In the genomic region with DNA sequence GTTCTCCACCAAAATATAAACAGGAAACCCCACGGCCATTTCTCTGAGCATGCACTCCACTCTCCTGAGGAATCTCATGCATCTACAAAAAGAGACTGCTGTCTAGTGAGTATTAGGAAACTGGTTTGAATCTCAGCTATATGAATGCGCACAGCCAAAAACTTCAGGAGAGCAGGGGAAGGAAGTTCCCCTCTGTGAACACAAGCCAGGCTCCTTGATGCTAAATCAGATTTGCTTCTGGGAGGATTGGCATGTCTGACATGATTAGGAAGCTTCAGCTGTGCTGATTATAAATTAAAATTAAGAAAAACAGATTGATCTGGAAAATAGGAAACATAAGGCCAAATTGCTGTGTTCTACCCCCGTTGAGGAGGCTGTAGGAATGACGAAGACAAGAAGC, we compare ENCODE assay signal across 28 mouse cellular contexts.
A peak's percentile ranks its signal among the peaks of the same experiment; 100 is the strongest.
DNase-seq lines count a peak whose midpoint lies in the region; ATAC-seq lines count a peak whose summit lies in the region.
"Had no signal": no experiment of that assay in that cellular context is flagged by ENCODE, and none has a peak within 500 bp of the region (broad histone marks: within the 10 kb centered on the region; RNA-seq: fewer than 3 reads in every experiment).

No protein-coding gene starts in this region.

- H3K4me1 ChIP-seq in forebrain, embryonic 16.5 days (replicated peaks; ENCODE audit: control insufficient read depth, insufficient read depth, low read length), result peaks cover 10% of the 10 kb centered on the region
- H3K4me1 ChIP-seq in forebrain, embryonic 13.5 days, result peaks cover 16% of the 10 kb centered on the region
- H3K4me1 ChIP-seq in embryonic facial prominence, embryonic 10.5 days, result peaks cover 20% of the 10 kb centered on the region
- H3K4me1 ChIP-seq in embryonic facial prominence, embryonic 14.5 days (ENCODE audit: control insufficient read depth, insufficient read depth, low read length), result peaks cover 10% of the 10 kb centered on the region; the same call in 1 of the 2 replicates
- H3K4me1 ChIP-seq: limb, embryonic 12.5 days had no signal

- H3K4me2 ChIP-seq in forebrain, embryonic 16.5 days (ENCODE audit: low read length), result no peak overlapping the region
- no peak overlapping the region for H3K4me2 ChIP-seq in forebrain, embryonic 13.5 days
- peak overlapping the region; percentile 6 for H3K4me2 ChIP-seq in embryonic facial prominence, embryonic 14.5 days (ENCODE audit: low read depth, low read length)
- H3K4me2 ChIP-seq: heart, embryonic 11.5 days; hindbrain, embryonic 13.5 days; limb, embryonic 12.5 days; lung, embryonic 15.5 days had no signal

- ATAC-seq in forebrain, embryonic 16.5 days, result peak; percentile 61
- ATAC-seq in forebrain, embryonic 13.5 days, result no peak
- no peak for ATAC-seq in embryonic facial prominence, embryonic 14.5 days (ENCODE audit: low read depth)
- ATAC-seq: intestine, embryonic 16.5 days; Patski had no signal

- DNase-seq in layer of hippocampus, adult 9-11 months, result peak; percentile 5
- no peak for DNase-seq in layer of hippocampus, postnatal 10 days (ENCODE audit: low spot score in 2 of 2)
- peak; percentile 13 for DNase-seq in embryonic facial prominence, embryonic 10.5 days (ENCODE audit: low spot score)
- DNase-seq in embryonic facial prominence, embryonic 14.5 days (ENCODE audit: low spot score), result peak; percentile 12
- DNase-seq in adrenal gland, postnatal 25 days, result no peak
- DNase-seq in kidney, postnatal 10 days, result no peak
- DNase-seq: adrenal gland, postnatal 10 days; cerebellum, adult 11-12 months; cerebellum, adult 9-11 months; gastrocnemius, postnatal 25 days; heart, adult 11 months; heart, postnatal 4 days; kidney, adult 9 months; kidney, postnatal 36 days; right cerebral cortex, adult 18-20 months; right cerebral cortex, postnatal 4 days; thymus, adult 18-20 months; thymus, postnatal 25 days had no signal

- H3K27ac ChIP-seq in forebrain, embryonic 16.5 days (ENCODE audit: low read length), result no peak overlapping the region
- no peak overlapping the region for H3K27ac ChIP-seq in forebrain, embryonic 13.5 days
- H3K27ac ChIP-seq in embryonic facial prominence, embryonic 10.5 days (replicated peaks), result peak overlapping the region; percentile 52; the same call in 1 of the 2 replicates
- H3K27ac ChIP-seq in embryonic facial prominence, embryonic 14.5 days (replicated peaks; ENCODE audit: low read depth, low read length), result no peak overlapping the region
- H3K27ac ChIP-seq: hindbrain, embryonic 13.5 days; limb, embryonic 12.5 days; lung, embryonic 15.5 days; stomach, postnatal 0 days had no signal

- no peak overlapping the region for H3K9ac ChIP-seq in forebrain, embryonic 16.5 days (replicated peaks; ENCODE audit: low read depth, low read length)
- no peak overlapping the region for H3K9ac ChIP-seq in forebrain, embryonic 13.5 days
- no peak overlapping the region for H3K9ac ChIP-seq in embryonic facial prominence, embryonic 14.5 days (ENCODE audit: low read depth, low read length)
- H3K9ac ChIP-seq: hindbrain, embryonic 13.5 days; limb, embryonic 12.5 days; lung, embryonic 15.5 days had no signal

- no peaks in the 10 kb centered on the region for H3K36me3 ChIP-seq in forebrain, embryonic 16.5 days (ENCODE audit: control insufficient read depth, insufficient read depth)
- H3K36me3 ChIP-seq in forebrain, embryonic 13.5 days (ENCODE audit: poor library complexity, severe bottlenecking), result no peaks in the 10 kb centered on the region
- H3K36me3 ChIP-seq in embryonic facial prominence, embryonic 10.5 days (replicated peaks), result no peaks in the 10 kb centered on the region
- H3K36me3 ChIP-seq in embryonic facial prominence, embryonic 14.5 days (ENCODE audit: control insufficient read depth, insufficient read depth, low read length), result no peaks in the 10 kb centered on the region
- H3K36me3 ChIP-seq: hindbrain, embryonic 13.5 days; limb, embryonic 12.5 days; lung, embryonic 15.5 days; midbrain, embryonic 10.5 days had no signal

- no peak overlapping the region for H3K4me3 ChIP-seq in forebrain, embryonic 16.5 days (replicated peaks; ENCODE audit: low read length)
- no peak overlapping the region for H3K4me3 ChIP-seq in forebrain, embryonic 13.5 days
- H3K4me3 ChIP-seq in embryonic facial prominence, embryonic 10.5 days, result no peak overlapping the region
- no peak overlapping the region for H3K4me3 ChIP-seq in embryonic facial prominence, embryonic 14.5 days (ENCODE audit: low read depth, low read length)
- H3K4me3 ChIP-seq: hindbrain, embryonic 13.5 days; limb, embryonic 12.5 days; lung, embryonic 15.5 days; midbrain, embryonic 10.5 days had no signal

- WGBS in forebrain, embryonic 16.5 days, result 48% methylated on average over 4 of the region's 4 CpGs
- 63% methylated on average over 4 of the region's 4 CpGs for WGBS in forebrain, embryonic 13.5 days
- WGBS in embryonic facial prominence, embryonic 10.5 days, result 54% methylated on average over 4 of the region's 4 CpGs
- WGBS in embryonic facial prominence, embryonic 14.5 days, result 24% methylated on average over 4 of the region's 4 CpGs

- H3K9me3 ChIP-seq in forebrain, embryonic 16.5 days (ENCODE audit: control insufficient read depth, low read length), result no peaks in the 10 kb centered on the region
- H3K9me3 ChIP-seq in forebrain, embryonic 13.5 days (replicated peaks), result no peaks in the 10 kb centered on the region
- H3K9me3 ChIP-seq in embryonic facial prominence, embryonic 10.5 days, result no peaks in the 10 kb centered on the region
- H3K9me3 ChIP-seq in embryonic facial prominence, embryonic 14.5 days (ENCODE audit: control insufficient read depth, low read length), result no peaks in the 10 kb centered on the region
- H3K9me3 ChIP-seq: hindbrain, embryonic 13.5 days; limb, embryonic 12.5 days; lung, embryonic 15.5 days; midbrain, embryonic 10.5 days had no signal

- H3K27me3 ChIP-seq in forebrain, embryonic 16.5 days (replicated peaks; ENCODE audit: control insufficient read depth, insufficient read depth, low read length), result no peaks in the 10 kb centered on the region
- no peaks in the 10 kb centered on the region for H3K27me3 ChIP-seq in forebrain, embryonic 13.5 days
- H3K27me3 ChIP-seq in embryonic facial prominence, embryonic 10.5 days (replicated peaks; ENCODE audit: low read depth, poor library complexity, severe bottlenecking), result no peaks in the 10 kb centered on the region
- H3K27me3 ChIP-seq in embryonic facial prominence, embryonic 14.5 days (replicated peaks; ENCODE audit: control insufficient read depth, insufficient read depth, low read length), result no peaks in the 10 kb centered on the region
- H3K27me3 ChIP-seq: hindbrain, embryonic 13.5 days; limb, embryonic 12.5 days; lung, embryonic 15.5 days; Patski had no signal

Comparison
In these comparisons a context has a peak if more than half of its experiments do, and no peak if none do; other contexts are left out.
1. DNase-seq: peak in layer of hippocampus, adult 9-11 months (single experiment), embryonic facial prominence, embryonic 10.5 days (single experiment) and embryonic facial prominence, embryonic 14.5 days (single experiment); none in layer of hippocampus, postnatal 10 days (0 of 2), adrenal gland, postnatal 25 days (single experiment) and kidney, postnatal 10 days (single experiment).